Mouse (Mus musculus) ES-Bruce4 (cell line): ENCODE measurements around the gene Tgm2.

Experiments used
- CTCF ChIP-seq: IDR thresholded peaks from one replicate; pipeline ENCODE4 v1.8.1; 2011; ENCODE audit warnings: low read depth, low read length
- POLR2A ChIP-seq: IDR thresholded peaks from one replicate; pipeline ENCODE4 v1.8.1; 2011; ENCODE audit warnings: low read length; ENCODE audit not compliant: insufficient read depth

GRCm38 (mm10) chr2:158070885-158071632 is 75.2 kb downstream of the Tgm2 start:
- no peak for TF ChIP-seq CTCF
- TF ChIP-seq POLR2A: no peak
